Mouse (Mus musculus) heart, adult 2 months (tissue): ENCODE results near the gene Tm4sf4.

ENCODE experiments used
- CTCF ChIP-seq: fragments of 200-600 bp; IDR thresholded peaks from 2 replicates; pipeline ENCODE4 v1.8.1; 2022; ENCODE audit warnings: antibody characterized with exemption, mild to moderate bottlenecking, moderate library complexity
- POLR2A ChIP-seq: fragments of 200-500 bp; IDR thresholded peaks from 2 replicates; pipeline ENCODE4 v1.6.1; 2011; ENCODE audit warnings: mild to moderate bottlenecking, low read depth, low read length, control low read depth; ENCODE audit not compliant: insufficient read depth

GRCm38 (mm10) chr3:57470326-57470725, 45.2 kb downstream of the Tm4sf4 start:
- TF ChIP-seq CTCF (no peak; the same call in 1 of the 2 replicates), POLR2A (no peak)
